Mouse (Mus musculus) erythroblast, embryonic 14.5 days (primary cell): ENCODE results near the gene Pcsk5.

Experiments
- GATA1 ChIP-seq: IDR thresholded peaks from 2 replicates; pipeline ENCODE4 v1.6.1; 2012; ENCODE audit warnings: low read length, inconsistent platforms, mixed read lengths
- TAL1 ChIP-seq: IDR thresholded peaks from 3 replicates; pipeline ENCODE4 v1.6.1; 2012; ENCODE audit warnings: low read length, inconsistent platforms, mixed read lengths

DNA sequence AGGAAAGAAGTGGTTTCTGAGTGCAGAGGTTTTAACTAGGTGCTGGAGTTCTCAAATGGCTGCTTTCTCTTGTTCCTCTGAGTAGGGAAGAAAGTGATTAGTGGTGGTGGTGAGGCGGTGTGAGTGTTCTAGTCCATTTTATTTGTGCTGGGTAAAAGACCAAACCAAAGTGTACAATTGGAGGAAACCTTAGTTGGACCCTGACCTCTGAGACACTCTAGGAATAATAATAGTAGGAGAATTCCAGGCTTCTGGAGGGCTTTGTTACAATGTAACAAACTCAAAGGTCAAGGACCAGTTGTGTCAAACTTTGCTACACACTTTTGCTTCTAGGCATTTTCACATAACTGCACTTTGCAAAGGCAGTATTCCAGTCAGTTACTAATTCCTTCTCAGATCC lies 400.8 kb downstream of the Pcsk5 start:
- no peak for TF ChIP-seq GATA1
- no peak for TF ChIP-seq TAL1
